Mouse (Mus musculus): ENCODE data around the gene Sbp.
"Not testable (repeated sequence)": the region's sequence is repeated elsewhere in the genome, so short reads cannot be mapped to it uniquely, and the experiment has no call there.

Sbp gene

DNA sequence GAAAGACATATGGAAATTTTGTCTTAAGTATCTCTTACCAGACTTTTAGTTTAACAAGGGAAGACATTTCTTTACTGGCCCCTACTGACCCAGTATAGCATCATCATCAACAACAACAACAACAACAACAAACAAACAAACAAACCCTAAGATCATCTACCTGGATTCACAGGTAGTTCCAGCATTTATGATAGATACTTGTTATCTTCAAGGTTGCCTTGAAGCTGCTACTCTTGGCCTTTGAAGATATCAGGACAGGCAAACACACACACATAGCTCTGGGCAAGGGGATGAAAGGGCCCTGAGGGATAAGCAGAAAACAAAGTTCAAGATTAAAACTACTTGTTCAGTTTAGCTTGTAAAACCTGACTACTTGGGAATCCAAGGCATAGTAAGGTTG, at the start of gene Sbp:
TSS of gene Sbp (plus strand) at position 301 of the 400 bp plus-strand sequence.
- no peak for DNase-seq (ENCODE audit: low read depth)

DNA sequence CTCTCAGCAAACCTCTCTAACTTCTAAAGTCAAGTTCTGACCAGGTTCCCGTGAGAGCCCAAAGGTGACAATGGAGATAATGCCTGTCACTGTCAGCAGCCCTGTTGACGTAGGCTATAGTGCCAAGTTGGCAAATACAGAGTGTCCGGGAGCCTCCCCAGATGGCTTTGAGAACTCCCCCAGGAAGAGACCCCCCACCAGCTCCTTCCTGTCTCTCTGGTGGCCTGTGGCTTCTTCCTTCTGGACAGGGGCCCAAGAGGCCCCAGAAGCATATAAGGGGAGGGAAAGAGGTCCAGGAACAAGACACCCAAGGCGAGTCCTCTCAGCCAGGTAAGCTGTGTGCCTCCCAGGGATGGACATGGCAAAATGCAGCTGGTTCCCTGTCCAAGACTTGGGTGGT, 24.3 kb upstream of the Sbp start, which contains the start of gene Dcpp3:
TSS of gene Dcpp3 (plus strand) at position 301 of the 400 bp plus-strand sequence.
- DNase-seq (ENCODE audit: low read depth), result not testable (repeated sequence)

DNA sequence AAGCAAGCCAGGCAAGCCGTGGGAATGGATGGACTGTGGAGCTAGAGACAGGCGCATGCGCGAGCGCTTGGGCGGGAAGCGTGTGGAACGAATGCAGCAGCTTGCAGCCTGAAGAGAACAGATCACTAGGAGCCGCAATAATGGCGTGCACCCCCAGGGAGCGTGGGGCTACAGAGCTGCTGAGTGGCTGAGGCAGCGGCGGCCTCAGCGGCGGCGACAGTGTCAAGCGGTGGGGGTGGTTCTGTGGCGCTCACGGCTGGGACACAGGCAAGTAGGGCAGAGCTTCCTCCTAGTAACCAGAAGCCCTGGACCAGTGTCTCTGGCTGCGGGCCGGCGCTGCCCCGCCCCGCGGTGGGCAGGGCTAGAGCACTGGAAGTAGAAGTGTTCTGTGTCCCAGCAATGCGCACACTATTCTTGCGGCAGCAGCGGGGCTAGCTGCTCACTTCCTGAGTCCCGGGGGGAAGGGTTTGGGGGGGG, 16.9 kb upstream of the Sbp start:
- peak; percentile 79 for DNase-seq (ENCODE audit: low read depth)

DNA sequence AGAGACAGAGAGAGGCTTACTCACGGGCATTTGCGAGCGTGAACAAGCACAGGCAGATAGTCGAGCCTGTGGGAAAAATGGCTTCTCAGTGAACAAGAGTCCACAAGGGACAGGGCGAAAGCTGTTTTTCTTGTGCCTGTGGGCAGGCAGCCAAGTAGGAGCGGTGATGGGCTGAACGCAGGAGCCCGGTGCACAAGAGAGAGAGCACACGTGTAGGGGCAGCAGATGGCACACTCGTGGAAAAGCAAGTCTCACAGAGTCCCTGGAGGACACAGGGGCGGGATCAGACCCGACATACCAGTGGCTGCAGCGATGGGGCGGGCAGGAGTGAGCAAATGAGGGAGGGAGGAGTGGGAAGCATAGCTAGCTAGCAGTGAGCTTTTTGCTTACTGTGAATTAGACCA, 16.4 kb upstream of the Sbp start:
- DNase-seq (ENCODE audit: low read depth), result peak; percentile 44

DNA sequence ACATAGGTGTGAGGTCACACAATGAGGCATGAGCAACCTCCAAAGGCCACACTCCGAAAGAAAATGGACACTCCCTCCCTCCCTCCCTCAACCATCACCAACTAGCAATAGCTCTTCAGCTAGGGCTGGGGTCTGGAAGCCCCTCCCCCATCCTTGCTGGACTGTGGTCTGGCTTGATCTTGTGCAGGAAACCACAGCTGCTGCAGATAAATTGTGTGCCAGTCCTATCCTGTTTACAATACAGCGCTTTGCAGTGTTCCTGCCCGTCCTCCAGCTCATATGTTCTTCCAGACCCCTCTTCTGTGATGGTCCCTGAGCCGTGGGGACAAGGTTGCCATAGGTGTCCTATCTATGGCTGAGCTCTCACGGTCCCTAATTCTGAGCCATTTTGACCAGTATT, 10.3 kb upstream of the Sbp start:
- DNase-seq (ENCODE audit: low read depth), result no peak

DNA sequence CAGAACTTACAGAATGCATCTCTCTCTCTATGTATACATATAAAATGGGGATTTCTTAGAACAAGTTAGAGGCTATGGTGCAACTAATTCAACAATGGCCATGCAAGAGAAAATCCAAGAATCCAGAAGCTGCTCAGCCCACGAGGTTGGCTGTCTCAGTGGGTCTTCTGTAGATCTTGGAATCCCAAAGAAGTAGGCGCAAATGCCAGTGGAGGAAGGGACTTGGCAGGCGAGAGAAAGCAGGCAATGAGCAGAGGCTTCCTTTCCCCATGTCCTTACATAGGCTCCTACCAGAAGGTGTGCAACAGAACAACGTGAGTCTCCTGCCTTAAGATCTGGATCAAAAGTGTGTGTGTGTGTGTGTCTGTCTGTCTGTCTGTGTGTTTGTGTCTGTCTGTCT, 6.0 kb downstream of the Sbp start:
- DNase-seq (ENCODE audit: low read depth), result not testable (repeated sequence)

DNA sequence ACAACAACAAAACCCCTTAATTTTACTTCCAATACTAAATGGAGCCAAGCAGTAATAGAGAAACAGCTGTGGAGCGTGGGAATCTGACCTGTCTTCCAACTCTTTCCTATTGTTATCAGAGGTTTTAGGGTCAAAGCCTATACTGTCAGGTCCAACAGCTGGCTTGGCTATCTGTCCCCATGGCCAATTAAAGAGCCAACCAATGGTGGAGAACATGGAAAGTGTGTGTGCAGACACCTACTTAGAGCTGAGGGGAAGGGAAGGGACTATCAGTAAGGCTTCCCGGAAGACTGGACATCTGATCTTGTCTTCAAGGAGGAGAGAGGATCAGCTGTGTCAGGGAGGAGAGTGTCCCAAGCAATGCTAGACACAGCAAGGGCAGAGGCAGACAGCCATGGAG, 7.6 kb downstream of the Sbp start:
- no peak for DNase-seq (ENCODE audit: low read depth)

DNA sequence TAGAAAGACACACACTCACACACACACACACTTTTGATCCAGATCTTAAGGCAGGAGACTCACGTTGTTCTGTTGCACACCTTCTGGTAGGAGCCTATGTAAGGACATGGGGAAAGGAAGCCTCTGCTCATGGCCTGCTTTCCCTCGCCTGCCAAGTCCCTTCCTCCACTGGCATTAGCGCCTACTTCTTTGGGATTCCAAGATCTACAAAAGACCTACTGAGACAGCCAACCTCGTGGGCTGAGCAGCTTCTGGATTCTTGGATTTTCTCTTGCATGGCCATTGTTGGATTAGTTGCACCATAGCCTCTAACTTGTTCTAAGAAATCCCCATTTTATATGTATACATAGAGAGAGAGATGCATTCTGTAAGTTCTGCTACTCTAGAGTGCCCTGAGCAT, 9.4 kb downstream of the Sbp start:
- DNase-seq (ENCODE audit: low read depth), result not testable (repeated sequence)

DNA sequence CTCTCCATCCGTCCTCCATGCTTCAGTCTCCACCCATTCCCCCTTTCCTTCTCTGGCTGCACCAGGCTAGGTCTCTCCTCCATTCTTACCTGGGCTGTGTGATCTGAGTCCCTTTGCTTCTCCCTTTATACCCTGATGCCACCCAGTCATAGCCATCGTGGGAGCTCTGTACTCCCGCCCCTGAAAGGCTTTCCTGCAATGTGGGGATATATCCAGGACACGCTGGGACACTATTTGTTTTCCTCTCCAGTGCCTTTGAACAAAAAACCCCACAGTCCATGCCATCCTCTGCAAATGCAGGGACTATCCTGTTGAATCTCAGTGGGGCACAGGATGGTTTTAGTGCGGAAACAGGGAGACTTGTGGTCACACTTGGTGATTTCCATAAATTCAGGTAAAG, 13.7 kb downstream of the Sbp start, which contains the start of gene Sbpl:
TSS of gene Sbpl (minus strand) at position 101 of the 400 bp plus-strand sequence.
- DNase-seq (ENCODE audit: low read depth), result no peak

DNA sequence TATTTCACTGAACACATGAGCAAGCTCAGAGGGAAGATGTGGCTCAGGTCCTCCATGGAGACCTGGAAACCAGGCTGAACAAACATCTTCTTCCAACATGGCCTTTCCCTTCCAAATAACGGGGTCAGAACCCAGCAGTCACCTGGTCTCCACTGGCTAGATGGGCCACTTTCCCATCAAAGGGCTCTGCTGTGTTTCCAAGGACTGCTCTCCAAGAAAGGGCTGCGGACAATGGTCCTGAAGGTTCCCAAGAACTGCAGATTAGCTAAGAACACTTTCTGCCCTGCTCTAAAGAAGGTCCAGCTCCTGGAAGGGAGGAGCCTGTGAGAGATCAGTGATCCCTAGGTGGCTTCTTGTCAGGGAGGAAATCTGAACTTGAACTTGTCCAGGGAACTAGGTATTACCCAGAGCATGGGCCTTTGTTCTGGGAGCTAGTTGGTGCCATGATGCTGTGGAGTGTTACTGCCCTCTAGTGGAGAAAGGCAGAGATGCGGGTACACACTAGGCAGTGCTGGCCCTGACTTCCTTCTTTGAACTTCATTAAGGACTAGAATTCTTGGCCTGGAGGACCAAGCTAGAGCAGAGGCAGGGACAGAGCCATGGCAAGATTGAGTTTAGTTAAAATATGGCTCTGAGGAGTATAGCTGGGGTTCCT, 18.7 kb downstream of the Sbp start:
- peak; percentile 53 for DNase-seq (ENCODE audit: low read depth)

DNA sequence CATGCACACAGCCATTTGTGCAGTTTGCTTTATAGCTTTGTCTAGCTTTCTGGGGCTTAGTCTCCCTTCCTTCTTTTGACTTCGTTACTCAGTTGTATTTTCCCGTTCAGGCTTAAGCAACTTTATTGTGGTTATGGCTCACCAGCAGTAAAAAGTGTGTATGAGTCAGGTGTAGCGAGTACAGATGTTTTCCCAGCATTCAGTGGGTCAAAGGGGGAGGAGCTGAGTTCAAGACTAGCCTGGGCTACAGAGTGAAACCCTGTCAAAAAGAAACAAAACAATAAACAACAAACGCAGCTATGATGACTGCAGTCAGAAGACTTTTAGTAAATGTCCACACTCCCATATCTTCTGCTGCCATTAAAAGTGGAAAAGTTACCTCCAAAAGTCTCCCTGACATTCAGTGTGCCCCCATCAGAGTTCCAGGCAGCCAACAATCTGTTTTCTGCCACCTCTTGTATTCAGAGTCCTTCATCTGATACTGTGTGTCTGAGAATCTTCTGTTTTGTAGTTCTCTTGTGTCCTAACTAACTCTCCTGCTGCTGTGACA, 20.2 kb downstream of the Sbp start:
- DNase-seq (ENCODE audit: low read depth), result no peak

DNA sequence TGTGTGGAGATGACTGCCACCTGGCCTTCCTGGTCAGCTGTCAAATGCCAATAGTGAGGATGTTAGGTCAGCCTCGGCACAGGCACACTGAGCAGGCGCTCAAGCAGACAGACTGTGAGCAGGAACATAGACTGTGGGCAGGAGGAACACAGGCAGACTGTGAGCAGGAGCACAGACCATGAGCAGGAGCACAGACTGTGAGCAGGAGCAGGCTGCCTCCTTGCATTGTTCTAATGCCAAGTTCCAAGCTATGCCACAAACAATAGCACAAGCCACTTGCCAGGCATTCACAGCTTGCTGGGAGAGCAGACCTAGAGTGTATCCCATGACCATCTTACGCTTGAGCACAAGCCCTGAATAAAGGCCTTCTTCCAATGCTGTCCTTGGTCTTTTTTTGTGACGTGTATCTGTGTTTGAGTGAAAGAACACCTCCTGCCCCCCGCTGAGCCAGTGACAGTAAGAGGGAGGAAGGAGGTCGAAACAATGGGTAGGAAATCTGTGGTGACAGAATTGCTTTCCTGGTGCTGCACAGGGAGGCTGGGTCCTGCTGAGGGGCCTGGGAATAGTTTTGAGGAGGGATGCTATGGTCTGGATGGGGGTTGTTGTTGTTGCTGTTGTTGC, 24.4 kb downstream of the Sbp start:
- DNase-seq (ENCODE audit: low read depth), result no peak

DNA sequence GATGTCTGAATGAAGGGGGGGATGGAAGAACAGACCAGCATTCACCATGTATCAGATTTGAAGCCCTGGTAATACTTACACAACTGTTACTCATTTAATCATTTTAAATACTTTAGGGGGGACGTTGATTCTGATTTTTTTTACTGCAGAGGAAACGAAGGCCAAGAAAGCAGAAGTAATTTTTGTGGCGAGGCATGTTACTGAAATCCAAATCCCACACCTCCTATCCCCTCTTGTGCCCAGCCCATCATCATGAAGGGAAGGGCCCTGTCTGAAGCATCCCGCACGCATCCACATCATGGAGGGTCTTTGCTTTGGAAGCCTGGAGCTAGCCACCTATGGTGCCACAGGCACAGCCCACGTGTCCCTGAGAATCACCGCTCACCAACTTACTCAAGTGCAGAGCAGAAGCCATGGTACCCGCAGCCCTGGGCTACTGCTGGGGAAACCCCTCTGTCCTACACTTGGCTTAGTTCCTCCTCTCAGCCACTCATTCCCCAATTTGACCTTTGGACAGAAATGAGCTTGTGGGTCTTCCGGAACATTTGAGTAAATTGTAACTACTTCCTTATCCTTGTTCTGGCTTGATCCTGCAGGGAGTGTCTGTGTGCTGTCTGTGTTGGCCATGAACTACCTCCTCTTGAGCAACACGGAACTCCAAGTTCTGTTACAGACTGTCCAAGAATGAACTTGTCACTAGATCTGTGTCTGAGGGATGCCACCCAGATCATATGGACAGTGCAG, 25.4 kb downstream of the Sbp start:
- no peak for DNase-seq (ENCODE audit: low read depth)

DNA sequence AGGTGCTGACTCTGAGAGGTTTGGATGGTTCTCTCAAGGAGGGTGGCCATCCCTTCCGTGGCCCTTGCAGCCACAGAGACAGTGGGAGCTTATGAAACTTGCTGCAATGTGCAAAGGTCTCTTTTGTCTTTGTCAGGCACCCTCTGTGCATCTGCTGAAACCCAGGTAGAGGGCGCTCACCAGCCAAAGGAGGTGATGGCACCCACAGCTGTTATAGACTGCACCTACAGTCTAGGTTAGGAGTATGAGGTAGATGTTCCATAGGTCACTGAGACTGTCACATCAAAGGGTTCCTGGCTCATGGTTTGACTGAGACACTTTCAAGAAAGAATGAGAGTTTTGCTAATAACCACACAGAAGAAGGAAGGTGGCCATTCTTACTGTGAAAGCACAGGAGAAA, 27.3 kb downstream of the Sbp start:
- DNase-seq (ENCODE audit: low read depth), result peak; percentile 7

DNA sequence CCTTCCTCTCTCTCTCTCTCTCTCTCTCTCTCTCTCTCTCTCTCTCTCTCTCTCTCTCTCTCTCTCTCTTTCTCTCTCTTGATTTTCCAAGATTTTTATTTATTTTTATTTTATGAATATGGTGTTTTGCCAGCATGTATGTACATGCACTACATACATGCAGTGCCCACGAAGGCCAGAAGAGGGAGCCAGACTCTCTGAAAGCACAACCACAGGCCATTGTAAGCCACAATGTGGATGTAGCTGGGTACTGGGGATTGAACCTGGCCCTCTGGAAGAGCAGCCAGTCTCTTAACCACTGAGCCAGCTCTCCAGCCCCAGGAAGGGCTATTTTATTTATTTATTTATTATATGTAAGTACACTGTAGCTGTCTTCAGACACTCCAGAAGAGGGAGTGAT, 27.8 kb downstream of the Sbp start:
- DNase-seq (ENCODE audit: low read depth), result peak; percentile 46

DNA sequence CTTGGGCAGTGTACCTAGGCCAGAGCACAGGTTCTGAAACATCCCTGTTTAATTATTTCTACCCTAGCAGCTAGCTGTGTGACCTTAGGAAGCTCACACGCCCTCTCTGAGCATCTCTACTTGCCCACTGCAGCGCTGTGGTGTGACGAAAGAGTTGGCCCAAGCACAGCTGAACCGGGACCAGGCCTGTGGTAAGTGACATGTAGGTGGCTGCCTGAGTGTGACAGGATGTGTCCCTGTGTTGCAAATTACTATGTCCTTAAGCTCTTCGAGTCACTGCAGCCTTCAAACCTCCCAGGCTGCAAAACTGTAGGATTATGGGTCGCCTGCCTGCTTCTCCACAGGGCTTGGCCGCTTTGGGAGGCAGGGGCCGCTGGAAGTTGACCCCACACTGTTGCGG, 29.8 kb downstream of the Sbp start:
- no peak for DNase-seq (ENCODE audit: low read depth)

DNA sequence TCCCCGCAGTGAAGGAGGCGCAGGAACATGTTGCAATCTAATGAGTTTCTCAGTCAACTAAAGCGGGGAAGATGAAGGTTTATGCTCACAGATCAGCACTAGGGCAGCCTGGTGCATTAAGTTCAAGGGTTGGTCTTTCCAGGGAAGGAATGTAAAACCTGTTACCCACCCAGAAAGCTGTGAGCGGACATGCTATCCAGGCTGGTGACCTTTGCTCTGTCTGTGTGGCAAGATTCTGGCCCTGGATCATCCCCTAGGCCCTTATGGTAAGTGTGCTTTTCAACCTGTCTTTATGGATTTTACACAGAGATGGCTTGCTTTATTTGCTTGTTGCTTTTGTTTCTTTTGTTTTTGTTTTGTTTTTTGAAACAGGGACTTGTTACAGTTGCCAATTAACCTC, 35.2 kb downstream of the Sbp start:
- no peak for DNase-seq (ENCODE audit: low read depth)

DNA sequence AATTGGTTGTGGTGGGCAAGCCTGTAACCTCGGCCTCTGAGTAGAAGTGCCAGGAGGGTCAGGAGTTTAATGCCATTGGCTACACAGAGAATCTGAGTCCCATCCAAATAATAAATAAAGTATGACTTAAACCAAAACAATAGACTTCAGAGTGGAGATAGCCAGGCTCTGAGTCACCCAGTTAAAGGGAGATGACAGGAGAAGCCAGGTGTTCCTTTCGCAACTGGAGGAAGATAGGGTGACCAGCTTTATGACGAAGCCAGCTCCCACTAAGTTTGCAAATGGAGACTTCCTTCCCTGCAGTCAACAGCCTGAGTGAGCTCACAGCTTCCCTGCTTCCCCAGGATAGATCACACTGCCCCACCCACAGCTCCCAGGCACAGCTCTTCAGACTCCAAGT, 38.0 kb downstream of the Sbp start:
- DNase-seq (ENCODE audit: low read depth), result no peak

DNA sequence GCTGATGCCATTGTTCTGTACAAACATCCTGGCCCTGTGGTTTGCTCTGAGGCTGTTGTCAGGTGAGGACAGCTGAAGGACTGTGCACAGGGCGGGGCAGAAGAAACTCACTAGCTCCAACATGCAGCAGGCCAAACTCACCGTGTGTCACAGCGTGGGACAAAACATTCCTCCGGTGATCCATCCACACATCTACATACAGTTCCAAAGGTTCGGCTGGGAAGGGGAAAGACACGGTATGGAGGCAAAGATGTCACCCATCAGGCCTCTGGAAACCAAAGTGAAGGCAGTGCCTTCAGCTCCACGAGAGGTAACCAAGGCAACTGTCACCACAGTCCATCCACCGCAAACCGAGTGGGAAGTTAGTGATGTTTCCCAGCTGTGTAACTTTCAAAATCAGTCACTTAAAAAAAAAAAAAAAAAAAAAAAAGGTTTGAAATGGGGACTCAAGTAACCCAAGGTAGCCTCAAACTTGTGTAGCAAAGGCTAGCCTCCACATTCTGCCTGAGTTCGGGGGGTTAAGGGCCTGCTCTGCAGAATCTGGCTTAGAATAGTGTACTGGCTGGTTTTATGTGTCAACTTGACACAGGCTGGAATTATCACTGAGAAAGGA, 38.9 kb downstream of the Sbp start, which contains the start of gene Prss30:
TSS of gene Prss30 (minus strand) at position 270 of the 613 bp plus-strand sequence.
- no peak for DNase-seq (ENCODE audit: low read depth)

DNA sequence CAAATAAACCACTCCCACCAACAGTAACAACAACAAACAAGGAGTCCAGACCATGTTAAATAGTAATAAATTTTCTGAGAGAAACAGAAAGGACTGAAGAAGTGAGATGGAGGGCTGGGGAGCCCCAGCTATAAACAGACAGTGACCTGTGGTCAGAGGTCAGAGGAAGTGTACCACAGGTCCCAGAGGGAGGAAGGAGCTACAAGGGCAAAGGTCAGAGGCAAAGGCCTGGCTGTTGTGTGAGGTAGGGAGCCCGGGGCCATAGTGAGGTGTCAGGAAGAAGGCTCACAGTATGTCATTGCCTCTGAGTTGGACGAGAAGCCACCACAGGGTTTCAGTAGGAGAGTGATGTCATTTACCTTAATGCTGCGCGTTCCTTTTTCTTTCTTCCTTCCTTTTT, 41.4 kb downstream of the Sbp start:
- no peak for DNase-seq (ENCODE audit: low read depth)

DNA sequence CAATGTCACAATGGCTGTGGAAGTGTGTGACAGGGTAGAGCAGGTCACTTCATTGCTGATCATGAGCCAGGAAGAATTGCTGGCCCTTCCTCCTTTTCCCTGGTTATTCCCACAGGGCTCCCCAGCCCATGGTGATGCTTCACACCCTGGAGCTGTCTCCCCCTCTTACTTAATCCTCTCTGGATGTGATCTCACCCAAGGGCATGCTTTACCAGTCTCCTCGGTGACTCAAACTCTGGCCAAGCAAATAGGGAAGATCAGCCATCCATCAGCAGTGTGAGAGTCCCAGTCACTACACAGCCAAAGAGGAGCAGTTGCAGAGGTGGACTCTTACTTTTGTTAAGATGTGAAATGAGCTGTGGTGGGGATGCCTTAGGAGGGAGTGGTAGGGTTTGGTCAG, 43.5 kb downstream of the Sbp start:
- DNase-seq (ENCODE audit: low read depth), result no peak

DNA sequence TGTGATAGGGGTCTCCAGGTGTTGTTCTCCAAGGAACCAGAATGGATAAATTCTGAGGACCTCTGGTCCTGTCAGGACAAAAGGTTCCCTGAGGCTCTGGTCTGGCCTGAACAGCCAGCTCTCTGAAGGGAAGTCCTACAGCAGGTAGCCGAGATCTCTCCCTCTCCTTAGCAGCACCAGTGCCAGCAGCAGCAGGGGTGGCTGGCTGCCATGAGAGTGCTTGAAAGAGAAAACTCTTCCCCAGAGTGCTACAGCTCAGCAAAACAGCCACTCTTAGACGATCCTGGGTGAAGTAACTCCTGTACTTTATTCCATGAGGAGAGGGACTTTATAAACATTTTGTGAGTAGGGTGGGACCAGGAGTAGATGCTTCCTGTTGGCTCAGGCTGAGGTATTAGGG, 48.3 kb downstream of the Sbp start:
- DNase-seq (ENCODE audit: low read depth), result no peak

Measured in c-Kit-positive CD71-positive TER-119-negative erythroid progenitor cells, embryonic 14.5 days (primary cell).